Mouse (Mus musculus) bone marrow, adult 2 months (tissue): ENCODE data around the gene Polr2g.

Experiments
- CTCF ChIP-seq: fragments of 200-500 bp; IDR thresholded peaks from 2 replicates; pipeline ENCODE4 v1.5.1; 2011; ENCODE audit warnings: low read length, control low read depth; ENCODE audit not compliant: control insufficient read depth, insufficient read depth
- POLR2A ChIP-seq: fragments of 200-500 bp; IDR thresholded peaks from 2 replicates; pipeline ENCODE4 v1.6.1; 2011; ENCODE audit warnings: low read depth, mild to moderate bottlenecking, control low read depth, low read length, borderline replicate concordance; ENCODE audit not compliant: control insufficient read depth

- TF ChIP-seq CTCF = no peak
- no peak for TF ChIP-seq POLR2A
Measured at GRCm38 (mm10) chr19:8818301-8818798, 20.0 kb upstream of the Polr2g start.
